Mouse (Mus musculus) erythroblast, embryonic 14.5 days (primary cell): Measurements from ENCODE around the gene Pnmal2.

Source experiments
- GATA1 ChIP-seq: IDR thresholded peaks from 2 replicates; pipeline ENCODE4 v1.6.1; 2012; ENCODE audit warnings: low read length, inconsistent platforms, mixed read lengths
- TAL1 ChIP-seq: IDR thresholded peaks from 3 replicates; pipeline ENCODE4 v1.6.1; 2012; ENCODE audit warnings: low read length, inconsistent platforms, mixed read lengths

- TF ChIP-seq GATA1 (no peak), TAL1 (no peak)
These were observed 13.6 kb upstream of the Pnmal2 start for GRCm38 (mm10) chr7:16930850-16931249.
